Mouse (Mus musculus): ENCODE measurements around the gene Actn2.

Actn2 gene

DNA sequence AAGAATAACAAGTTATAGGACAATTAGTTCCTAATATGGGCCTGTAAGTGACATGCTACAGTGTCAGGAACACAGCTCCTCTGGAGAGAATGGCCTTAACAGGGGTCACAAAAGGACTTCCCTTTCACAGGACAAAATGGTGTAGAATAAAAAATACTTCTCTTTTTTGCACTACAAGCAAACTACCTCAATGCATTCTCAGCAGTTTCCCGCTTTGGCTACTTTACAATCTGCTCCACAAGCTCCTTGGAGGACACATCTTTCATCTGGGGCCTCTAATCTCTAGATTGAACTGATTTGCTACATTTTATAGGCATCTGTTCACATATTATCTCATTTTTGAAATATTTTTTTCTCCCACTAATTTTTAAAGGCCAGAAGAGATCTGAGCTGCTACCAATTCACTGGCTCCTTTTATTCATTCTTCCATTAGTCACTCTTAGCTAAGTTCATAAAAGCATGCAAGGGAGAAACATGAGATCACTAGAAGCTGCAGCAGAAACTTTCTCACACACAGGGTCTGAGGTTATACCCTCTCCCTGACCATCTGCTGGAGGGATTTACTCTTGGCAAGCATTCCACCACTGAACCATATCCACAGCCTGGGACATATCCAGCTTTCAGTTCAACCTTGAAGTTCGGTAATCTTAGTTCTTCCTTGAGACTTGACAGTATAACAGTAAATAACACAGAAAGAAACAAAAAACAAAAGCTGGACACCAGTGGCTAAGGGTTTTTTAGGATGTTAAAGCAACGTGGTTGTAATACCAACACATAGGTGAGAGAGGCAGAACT lies 84.5 kb downstream of the Actn2 start:
- no peak for DNase-seq

DNA sequence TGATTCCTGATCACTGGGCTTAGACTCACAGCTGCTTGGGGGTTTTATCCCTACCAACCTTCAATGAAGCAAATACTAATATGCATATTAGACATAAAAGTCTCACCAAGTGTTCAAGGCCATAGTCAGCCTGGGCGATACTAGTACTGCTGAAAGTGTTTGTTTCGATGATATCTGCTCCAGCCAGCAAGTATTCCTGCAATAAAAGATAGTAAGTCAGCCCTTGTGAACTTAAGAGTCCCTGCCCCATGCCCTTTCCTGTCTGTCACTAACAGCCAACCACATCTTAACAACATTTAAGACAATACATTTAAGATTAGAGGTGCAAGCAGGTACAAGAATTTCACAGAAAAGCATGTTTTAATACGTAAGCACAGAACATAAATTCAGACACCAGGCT lies 90.1 kb downstream of the Actn2 start:
- no peak for DNase-seq

GRCm38 (mm10) chr13:12249195-12249898 lies 91.2 kb downstream of the Actn2 start:
- no peak for DNase-seq

- DNase-seq, result no peak
These were observed 94.6 kb downstream of the Actn2 start for GRCm38 (mm10) chr13:12245938-12246337.

GRCm38 (mm10) chr13:12243991-12244390 lies 96.6 kb downstream of the Actn2 start:
- peak; percentile 8 to 11 for DNase-seq

GRCm38 (mm10) chr13:12232141-12232540 lies 108.4 kb downstream of the Actn2 start:
- no peak for DNase-seq

GRCm38 (mm10) chr13:12228248-12228647 lies 112.3 kb downstream of the Actn2 start:
- DNase-seq, result no peak

DNA sequence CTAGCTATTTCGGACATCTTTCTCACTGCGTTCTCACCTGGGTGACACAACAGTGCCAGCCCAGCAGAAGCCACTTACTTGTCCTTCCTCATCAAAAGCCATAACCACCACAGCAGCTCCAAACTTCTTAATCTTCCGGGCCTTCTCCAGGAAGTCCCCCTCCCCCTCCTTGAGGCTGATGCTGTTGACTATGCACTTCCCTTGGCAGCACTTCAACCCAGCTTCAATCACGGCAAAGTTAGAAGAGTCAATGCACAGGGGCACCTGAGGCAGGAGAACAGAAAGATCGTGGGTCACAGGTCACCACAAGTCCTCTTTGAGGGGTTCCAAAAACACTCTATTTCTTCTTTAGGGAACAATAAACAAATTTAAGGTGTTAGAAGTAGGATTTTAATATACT lies 113.0 kb downstream of the Actn2 start:
- no peak for DNase-seq
